Mouse (Mus musculus): Measurements from ENCODE around the gene Gm6096.

DNA sequence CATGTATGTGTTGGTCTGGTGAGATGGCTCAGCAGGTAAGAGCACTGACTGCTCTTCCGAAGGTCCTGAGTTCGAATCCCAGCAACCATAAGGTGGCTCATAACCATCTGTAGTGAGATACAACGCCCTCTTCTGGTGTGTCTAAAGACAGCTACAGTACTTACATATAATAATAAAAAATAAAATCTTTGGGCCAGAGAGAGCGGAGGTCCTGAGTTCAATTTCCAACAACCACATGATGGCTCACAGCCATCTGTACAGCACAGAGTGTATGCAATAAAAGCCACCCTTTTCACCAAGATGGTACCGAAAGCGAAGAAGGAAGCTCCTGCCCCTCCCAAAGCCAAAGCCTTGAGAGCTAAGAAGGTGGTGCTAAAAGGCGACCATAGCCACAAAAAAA, at the start of gene Gm6096:
- TF ChIP-seq CTCF (IDR thresholded peaks at IDR 0.05; ENCODE audit: extremely low read depth, insufficient read length, insufficient replicate concordance, low read depth, low read length) (no peak), POLR2A (IDR thresholded peaks at IDR 0.05; ENCODE audit: low read depth, low read length) (no peak)
